Comparison of ENCODE assay signal across 10 mouse cellular contexts in the genomic region with DNA sequence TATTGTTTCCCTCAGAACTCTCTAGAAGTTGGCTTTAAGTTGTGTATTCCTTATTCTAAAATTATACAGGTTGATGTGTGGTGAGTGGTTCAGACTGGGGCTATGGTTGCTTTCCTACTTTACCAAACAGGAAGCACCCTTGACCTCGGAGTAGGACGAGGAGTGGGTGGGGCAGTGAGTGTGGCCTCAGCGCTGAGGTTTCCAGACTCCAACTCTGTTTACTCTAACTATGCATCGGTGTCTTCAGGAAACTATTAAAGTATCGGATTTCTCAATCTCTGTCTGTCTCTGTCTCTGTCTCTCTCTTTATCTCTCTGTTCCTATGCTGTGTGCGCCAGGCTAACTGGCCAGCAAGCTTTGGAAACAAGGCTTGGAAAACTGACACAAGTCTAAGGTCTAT. TPM values are rescaled to one million over a fixed set of nuclear protein-coding genes. Genes with fewer than 3 reads are reported as not detected.
DNase-seq lines count a peak whose midpoint lies in the region; TF ChIP-seq lines count a peak whose summit lies in the region.
"Had no signal": no experiment of that assay in that cellular context is flagged by ENCODE, and none has a peak within 500 bp of the region (broad histone marks: within the 10 kb centered on the region; RNA-seq: fewer than 3 reads in every experiment).

No protein-coding gene starts in this region.

- no peaks in the 10 kb centered on the region for H3K27me3 ChIP-seq in heart, adult 2 months (ENCODE audit: control insufficient read depth, insufficient read depth, low read length)
- H3K27me3 ChIP-seq in C2C12 (ENCODE audit: control insufficient read depth, insufficient read depth, insufficient read length) = no peaks in the 10 kb centered on the region
- H3K27me3 ChIP-seq: midbrain, embryonic 12.5 days had no signal

- peaks cover 14% of the 10 kb centered on the region for H3K36me3 ChIP-seq in heart, adult 2 months (ENCODE audit: control insufficient read depth, insufficient read depth, low read length)
- H3K36me3 ChIP-seq in C2C12 (ENCODE audit: control insufficient read depth, insufficient read depth) = no peaks in the 10 kb centered on the region
- H3K36me3 ChIP-seq: midbrain, embryonic 12.5 days had no signal

- no peak for DNase-seq in heart, adult 2 months
- DNase-seq in heart, postnatal 14 days = no peak
- peak; percentile 68 for DNase-seq in lung, postnatal 36 days
- DNase-seq in T-cell, adult 2 months (ENCODE audit: low spot score) = no peak
- no peak for DNase-seq in urinary bladder, adult 18-20 months (ENCODE audit: low spot score in 2 of 2)
- DNase-seq in thymus, postnatal 14 days = no peak
- DNase-seq: cerebellum, adult 2 months had no signal

- TF ChIP-seq POLR2A in heart, adult 2 months (IDR thresholded peaks at IDR 0.05; ENCODE audit: insufficient read depth, low read depth, low read length) = no peak
- no peak for TF ChIP-seq POLR2A in embryonic fibroblast, embryonic 13.5 days (IDR thresholded peaks at IDR 0.05; ENCODE audit: low read depth, low read length)

- no peaks in the 10 kb centered on the region for H3K79me2 ChIP-seq in heart, adult 2 months (replicated peaks; ENCODE audit: control insufficient read depth, insufficient read depth, low read length)
- H3K79me2 ChIP-seq in C2C12 (ENCODE audit: control insufficient read depth, insufficient read depth) = peaks cover 21% of the 10 kb centered on the region

- peak overlapping the region; percentile 38 for H3K27ac ChIP-seq in heart, adult 2 months
- H3K27ac ChIP-seq in embryonic fibroblast, embryonic 13.5 days (ENCODE audit: insufficient read depth, low read length) = peak overlapping the region; percentile 54
- H3K27ac ChIP-seq: midbrain, embryonic 12.5 days had no signal

- H3K4me3 ChIP-seq in heart, adult 2 months = no peak overlapping the region
- no peak overlapping the region for H3K4me3 ChIP-seq in C2C12 (ENCODE audit: insufficient read depth, poor library complexity, severe bottlenecking)
- H3K4me3 ChIP-seq in embryonic fibroblast, embryonic 13.5 days (ENCODE audit: insufficient read depth, low read length) = no peak overlapping the region
- H3K4me3 ChIP-seq: midbrain, embryonic 12.5 days had no signal

- no peak overlapping the region for H3K9ac ChIP-seq in heart, adult 2 months (ENCODE audit: low read depth, low read length)
- H3K9ac ChIP-seq: midbrain, embryonic 12.5 days had no signal

- H3K79me3 ChIP-seq in C2C12 (ENCODE audit: low read depth) = no peaks in the 10 kb centered on the region

- TF ChIP-seq CTCF in heart, adult 2 months (IDR thresholded peaks at IDR 0.05) = no peak
- TF ChIP-seq CTCF in C2C12 (IDR thresholded peaks at IDR 0.05; ENCODE audit: control insufficient read depth, insufficient read depth, insufficient read length) = no peak
- no peak for TF ChIP-seq CTCF in embryonic fibroblast, embryonic 13.5 days (IDR thresholded peaks at IDR 0.05; ENCODE audit: borderline replicate concordance, insufficient read depth, low read length)

- 36% methylated on average over 6 of the region's 6 CpGs for WGBS in heart, adult 2 months

- intact Hi-C loops in heart, adult 2 months (cut with DNase I) = no loop called here
- intact Hi-C loops in heart, postnatal 14 days (cut with DNase I) = no loop called here

- no peak for TF ChIP-seq EP300 in heart, adult 2 months (IDR thresholded peaks at IDR 0.05; ENCODE audit: insufficient read depth, low read depth, low read length)

- H3ac ChIP-seq in C2C12 (ENCODE audit: control insufficient read depth, insufficient read length, low read depth) = no peak overlapping the region

- peaks cover 35% of the 10 kb centered on the region for H3K4me1 ChIP-seq in heart, adult 2 months (ENCODE audit: control insufficient read depth, insufficient read depth, low read length)
- peaks cover 40% of the 10 kb centered on the region for H3K4me1 ChIP-seq in embryonic fibroblast, embryonic 13.5 days (ENCODE audit: control insufficient read depth, insufficient read depth, low read length)

TF ChIP-seq in C2C12, 6 proteins besides CTCF, POLR2A, EP300 and RAD21:
- TF ChIP-seq MAX (IDR thresholded peaks at IDR 0.05) (no peak), CEBPB (IDR thresholded peaks at IDR 0.05; ENCODE audit: low read depth) (peak; percentile 19), USF1 (IDR thresholded peaks at IDR 0.05; ENCODE audit: low read depth) (no peak)

RNA-seq across cellular contexts. Expression of a gene that starts 57.2 kb away (rescaled TPM):
- 10 to 100 TPM; 83.2 to 95.3 TPM for total RNA-seq in heart, adult 2 months (2021)
- 95.7 and 123 TPM in 2 replicates for polyA plus RNA-seq in heart, adult 2 months (2012; rRNA removed)
- total RNA-seq in heart, postnatal 14 days (2021) = 10 to 100 TPM; 66.7 to 72.8 TPM
- polyA plus RNA-seq in C2C12 (2012; fragmentation: generic; extraction: Trizol) = 46.0 TPM
- polyA plus RNA-seq in embryonic fibroblast, embryonic 13.5 days (2011; ENCODE audit: insufficient read length, low read depth, missing spikeins) = 330 and 348 TPM in 2 replicates
